Mouse (Mus musculus) heart, postnatal 0 days (tissue): ENCODE results near the gene Nkx2-2. TPM values are rescaled to one million over a fixed set of nuclear protein-coding genes. Genes with fewer than 3 reads are reported as not detected.
A peak's percentile ranks its signal among the peaks of the same experiment; 100 is the strongest.

Experiments
- ATAC-seq: fragments of 200-750 bp; cut with Nextera tagmentation; 2 replicates; pipeline ENCODE4 v1.8.0; 2017; ENCODE audit warnings: low read depth, moderate number of reproducible peaks, moderate library complexity; ENCODE audit not compliant: insufficient read depth
- DNase-seq: peaks from one replicate; pipeline ENCODE4 v3.0.0-alpha.2; 2016; ENCODE audit warnings: low spot score
- H3K27ac ChIP-seq: fragments of 300-500 bp; sonication (generic); 2 replicates; pipeline ENCODE4 v1.5.1; 2014; ENCODE audit warnings: low read depth, mild to moderate bottlenecking
- H3K27me3 ChIP-seq: fragments of 300-500 bp; sonication (generic); 2 replicates; pipeline ENCODE4 v1.6.1; 2014; ENCODE audit warnings: low read length, mixed read lengths; ENCODE audit not compliant: control insufficient read depth, insufficient read depth
- H3K36me3 ChIP-seq: fragments of 300-500 bp; sonication (generic); replicated peaks from 2 replicates; pipeline ENCODE4 v1.6.1; 2014; ENCODE audit warnings: low read length, mixed read lengths; ENCODE audit not compliant: control insufficient read depth, insufficient read depth
- H3K4me1 ChIP-seq: fragments of 300-500 bp; sonication (generic); 2 replicates; pipeline ENCODE4 v1.6.1; 2014; ENCODE audit warnings: antibody characterized with exemption; ENCODE audit not compliant: control insufficient read depth, insufficient read depth
- H3K4me2 ChIP-seq: fragments of 300-500 bp; sonication (generic); 2 replicates; pipeline ENCODE4 v1.6.1; 2014; ENCODE audit warnings: low read depth, mild to moderate bottlenecking, low read length, moderate library complexity
- H3K4me3 ChIP-seq: fragments of 300-500 bp; sonication (generic); 2 replicates; pipeline ENCODE4 v1.5.1; 2014; ENCODE audit warnings: low read depth, low read length
- H3K9ac ChIP-seq: fragments of 300-500 bp; sonication (generic); replicated peaks from 2 replicates; pipeline ENCODE4 v1.6.1; 2014; ENCODE audit warnings: low read depth, low read length, mixed read lengths
- H3K9me3 ChIP-seq: fragments of 300-500 bp; sonication (generic); replicated peaks from 2 replicates; pipeline ENCODE4 v1.6.1; 2016; ENCODE audit warnings: low read length; ENCODE audit not compliant: control insufficient read depth
- CTCF ChIP-seq: IDR thresholded peaks from 2 replicates; pipeline ENCODE4 v1.5.1; 2016; ENCODE audit warnings: antibody characterized with exemption, control low read depth, low read depth
- EP300 ChIP-seq: IDR thresholded peaks from 2 replicates; pipeline ENCODE4 v1.6.1; 2016; ENCODE audit warnings: antibody characterized with exemption, low read depth
- WGBS: fragments of 180-500 bp; shearing (Covaris S2); extraction: QIAGEN DNeasy Blood & Tissue Kit; methylation state at CpG from one replicate; pipeline ENCODE4 v1.1.7; 2014; 5-methylcytosine and 5-hydroxymethylcytosine counted together
- polyA plus RNA-seq: library from polyadenylated mRNA; unstranded; fragments of >200 nt; fragmentation: Nextera tagmentation; extraction: Ambion mirVana; gene quantifications from 2 replicates; pipeline ENCODE4 v1.2.1, GENCODE M21; 2015
- total RNA-seq: library from RNA; depleted of rRNA; stranded (reverse); fragments of >200 nt; gene quantifications from 2 replicates; pipeline ENCODE4 v1.2.3, GENCODE M21; 2014; ENCODE audit warnings: low replicate concordance

The Nkx2-2 gene
- total and polyA plus RNA-seq, 2 experiments from 2014 or later: not detected

DNA sequence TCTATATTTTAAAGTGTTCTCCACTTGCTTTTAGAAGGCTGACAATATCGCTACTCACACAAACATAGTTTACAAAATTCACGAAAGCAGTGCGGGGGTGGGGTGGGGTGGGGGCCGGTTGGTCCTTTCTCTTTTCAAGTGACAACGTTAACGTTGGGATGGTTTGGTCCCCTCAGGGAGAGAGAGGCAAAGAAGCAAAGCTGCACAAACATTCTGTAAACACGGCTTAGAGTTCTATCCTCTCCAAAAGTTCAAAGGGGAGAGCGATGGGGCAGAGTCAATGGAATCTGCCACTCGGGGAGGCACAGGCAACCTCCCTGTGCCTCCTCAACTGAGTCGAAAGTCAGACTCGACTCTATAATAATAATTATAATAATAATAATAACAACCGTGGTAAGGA lies 10.5 kb downstream of the Nkx2-2 start:
- Histone ChIP-seq H3K9me3 (no peaks in the 10 kb centered on the region), H3K36me3 (no peaks in the 10 kb centered on the region), H3K4me3 (peak overlapping the region; percentile 35), H3K27ac (no peak overlapping the region), H3K4me1 (0 out of 2 replicates have a peak, but pooled peaks cover 6% of the 10 kb centered on the region), H3K9ac (no peak overlapping the region), H3K4me2 (peak overlapping the region; percentile 48), H3K27me3 (peaks cover 92% of the 10 kb centered on the region)
- TF ChIP-seq CTCF: no peak
- TF ChIP-seq EP300: no peak
- WGBS: 6% methylated on average over 12 of the region's 12 CpGs
- ATAC-seq: no peak
- no peak for DNase-seq

DNA sequence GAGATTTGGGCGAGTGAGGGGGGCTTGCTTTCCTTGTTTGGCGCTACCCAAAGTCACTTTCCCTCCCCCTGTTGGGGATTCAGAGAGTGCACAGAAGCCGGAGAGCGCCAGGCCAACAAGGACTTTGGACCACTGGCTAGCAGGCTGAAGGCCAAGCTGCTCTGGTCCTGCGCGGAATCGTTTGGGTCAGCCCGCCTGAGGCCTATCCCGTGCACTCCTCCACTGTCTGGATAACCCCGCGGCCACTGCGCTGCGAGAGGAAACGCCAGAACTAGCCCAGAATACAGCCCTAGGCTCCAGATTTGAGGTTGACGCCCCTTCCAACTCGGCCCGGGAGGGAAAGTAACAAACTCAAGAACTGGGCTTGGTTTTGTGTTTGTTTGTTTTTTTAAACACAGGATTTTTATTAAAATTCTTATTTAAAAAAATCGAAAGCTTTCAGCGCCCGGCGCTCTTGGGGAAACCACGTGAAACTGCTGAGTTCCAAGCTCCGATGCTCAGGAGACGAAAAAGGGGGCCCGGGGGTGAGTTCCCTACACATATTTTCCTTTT lies 11.3 kb downstream of the Nkx2-2 start:
- Histone ChIP-seq H3K4me3 (0 out of 2 replicates have a peak overlapping the region, but pooled peaks have one; percentile 14), H3K27ac (no peak overlapping the region), H3K4me1 (0 out of 2 replicates have a peak, but pooled peaks cover 6% of the 10 kb centered on the region), H3K9ac (no peak overlapping the region), H3K27me3 (peaks cover 92% of the 10 kb centered on the region), H3K9me3 (no peaks in the 10 kb centered on the region), H3K4me2 (no peak overlapping the region), H3K36me3 (no peaks in the 10 kb centered on the region)
- DNase-seq (no peak), ATAC-seq (no peak)
- TF ChIP-seq EP300 (no peak), CTCF (no peak)
- 16% methylated on average over 25 of the region's 25 CpGs for WGBS

DNA sequence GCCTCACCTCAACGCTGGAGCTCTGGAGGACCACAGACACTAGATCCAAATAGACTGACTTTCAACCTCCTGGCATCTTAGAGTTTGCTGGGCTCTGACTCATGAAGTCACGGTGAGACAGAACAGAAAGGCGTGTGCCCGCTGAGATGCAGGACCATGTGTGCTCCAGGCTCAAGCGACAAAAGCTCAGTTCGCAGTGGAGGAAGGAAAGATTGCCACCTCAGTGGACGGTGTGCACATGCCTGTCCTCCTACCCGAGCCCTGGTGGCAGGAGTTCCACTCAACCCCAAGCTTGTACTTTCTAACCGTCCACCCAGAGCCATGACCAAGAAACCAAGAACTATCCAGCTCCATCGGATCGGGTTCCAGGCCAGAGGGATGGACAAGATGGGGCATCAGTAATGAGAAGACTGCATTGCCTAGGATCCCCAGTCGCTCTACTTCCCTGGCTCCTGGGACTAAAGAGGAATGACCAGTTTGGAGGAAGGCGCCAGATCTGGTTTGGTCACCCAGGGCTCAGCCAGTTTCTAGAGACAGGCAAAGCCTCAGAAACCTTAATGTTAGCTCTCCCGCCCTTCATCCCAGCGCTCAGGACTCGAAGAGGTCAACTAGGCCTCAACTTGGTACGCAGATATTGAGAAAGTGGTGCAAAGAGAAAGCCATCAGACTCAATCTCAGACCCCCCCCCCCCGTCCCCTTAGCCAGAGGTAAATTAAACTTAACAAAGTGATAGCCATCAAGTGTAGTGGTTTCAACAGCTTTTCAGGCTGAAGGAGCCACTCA lies 11.9 kb downstream of the Nkx2-2 start:
- WGBS: 28% methylated on average over 18 of the region's 18 CpGs
- no peaks in the 10 kb centered on the region for H3K36me3 ChIP-seq

DNA sequence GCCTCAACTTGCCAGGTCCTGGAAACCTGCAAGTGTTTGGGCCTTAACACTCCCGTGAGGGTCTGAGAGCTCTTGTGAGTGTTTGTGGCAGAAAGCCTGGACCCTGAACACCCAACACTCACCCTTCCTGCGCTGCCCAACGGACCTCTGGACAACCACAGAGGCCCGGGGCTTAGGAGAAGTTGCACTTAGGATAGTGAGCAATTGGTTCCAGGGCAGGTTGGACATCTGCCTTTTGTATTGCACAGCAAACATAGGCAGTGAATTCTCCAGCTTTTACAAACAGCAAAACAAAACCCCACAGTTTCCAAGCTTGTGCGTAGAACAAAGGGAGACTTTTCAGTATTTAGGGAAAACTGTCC lies 12.8 kb downstream of the Nkx2-2 start:
- H3K9me3 ChIP-seq: no peaks in the 10 kb centered on the region
- WGBS: 16% methylated on average over 5 of the region's 5 CpGs
- no peaks in the 10 kb centered on the region for H3K36me3 ChIP-seq
- H3K27ac ChIP-seq: no peak overlapping the region
- ATAC-seq (no peak), DNase-seq (no peak)
- no peak overlapping the region for H3K9ac ChIP-seq
- H3K4me2 ChIP-seq: no peak overlapping the region
- peaks cover 87% of the 10 kb centered on the region for H3K27me3 ChIP-seq
- no peak overlapping the region for H3K4me3 ChIP-seq
- TF ChIP-seq EP300 (no peak), CTCF (no peak)
- 0 out of 2 replicates have a peak, but pooled peaks cover 6% of the 10 kb centered on the region for H3K4me1 ChIP-seq

More for the DNA sequence above, 11.9 kb downstream of the Nkx2-2 start:
- no peak for TF ChIP-seq EP300
- Histone ChIP-seq H3K27me3 (peaks cover 88% of the 10 kb centered on the region), H3K4me3 (no peak overlapping the region), H3K27ac (no peak overlapping the region), H3K9me3 (no peaks in the 10 kb centered on the region), H3K4me1 (0 out of 2 replicates have a peak, but pooled peaks cover 6% of the 10 kb centered on the region), H3K4me2 (no peak overlapping the region), H3K9ac (no peak overlapping the region)
- ATAC-seq (no peak), DNase-seq (no peak)

DNA sequence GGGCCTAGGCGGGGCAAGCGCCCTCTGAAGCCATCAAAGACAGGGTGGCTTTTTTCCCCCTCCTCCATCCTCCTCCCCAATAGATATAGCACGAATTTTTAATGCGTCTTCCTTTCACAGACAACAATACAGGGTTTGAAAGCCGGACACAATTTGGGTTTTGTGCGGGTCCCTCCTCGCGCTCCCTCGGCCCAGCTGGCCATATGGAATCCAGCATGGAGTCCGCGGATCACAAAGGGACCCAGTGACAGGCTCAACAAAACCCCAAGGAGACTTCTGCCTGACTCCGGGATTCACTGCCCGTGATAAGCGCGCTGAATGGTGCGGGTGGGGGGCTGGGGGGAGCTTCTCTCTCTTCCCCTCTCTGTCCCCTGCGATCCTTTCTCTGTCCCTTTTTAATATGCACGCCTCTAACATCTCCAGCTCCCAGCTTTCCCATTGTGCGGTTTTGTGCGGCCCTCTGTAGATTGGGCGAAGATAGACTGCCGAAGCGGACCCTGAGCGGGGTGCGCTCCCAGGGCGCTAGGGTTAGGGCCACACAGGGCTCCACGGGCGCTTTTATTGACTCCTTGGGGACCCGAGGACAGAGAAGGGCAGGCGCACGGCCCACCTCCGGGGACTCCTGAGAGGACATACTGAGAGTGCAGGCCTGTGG lies 13.3 kb downstream of the Nkx2-2 start:
- DNase-seq: no peak
- Histone ChIP-seq H3K4me3 (no peak overlapping the region), H3K9me3 (no peaks in the 10 kb centered on the region), H3K27ac (no peak overlapping the region), H3K27me3 (peaks cover 82% of the 10 kb centered on the region), H3K9ac (no peak overlapping the region), H3K4me2 (no peak overlapping the region), H3K36me3 (no peaks in the 10 kb centered on the region), H3K4me1 (0 out of 2 replicates have a peak, but pooled peaks cover 6% of the 10 kb centered on the region)
- 7% methylated on average over 32 of the region's 32 CpGs for WGBS
- TF ChIP-seq EP300: no peak
- TF ChIP-seq CTCF: no peak
- no peak for ATAC-seq
